Mouse (Mus musculus) kidney, embryonic 15.5 days (tissue): ENCODE results near the gene Grm8. TPM values are rescaled to one million over a fixed set of nuclear protein-coding genes. Genes with fewer than 3 reads are reported as not detected.
"Not testable (repeated sequence)": the region's sequence is repeated elsewhere in the genome, so short reads cannot be mapped to it uniquely, and the experiment has no call there.

Experiments used
- ATAC-seq: fragments of 200-750 bp; cut with Nextera tagmentation; replicated peaks from 2 replicates; pipeline ENCODE4 v1.8.0; 2017; ENCODE audit warnings: moderate TSS enrichment; ENCODE audit not compliant: low FRiP score
- H3K27ac ChIP-seq: fragments of 300-500 bp; sonication (generic); 2 replicates; pipeline ENCODE4 v1.5.1; 2015; ENCODE audit warnings: mild to moderate bottlenecking, inconsistent platforms
- H3K27me3 ChIP-seq: fragments of 300-500 bp; sonication (generic); 2 replicates; pipeline ENCODE4 v1.6.1; 2015; ENCODE audit warnings: inconsistent platforms
- H3K36me3 ChIP-seq: fragments of 300-500 bp; sonication (generic); 2 replicates; pipeline ENCODE4 v1.6.1; 2015; ENCODE audit warnings: inconsistent platforms
- H3K4me1 ChIP-seq: fragments of 300-500 bp; sonication (generic); 2 replicates; pipeline ENCODE4 v1.6.1; 2015; ENCODE audit warnings: inconsistent platforms
- H3K4me2 ChIP-seq: fragments of 300-500 bp; sonication (generic); 2 replicates; pipeline ENCODE4 v1.6.1; 2015; ENCODE audit warnings: moderate library complexity, mild to moderate bottlenecking, inconsistent platforms
- H3K4me3 ChIP-seq: fragments of 300-500 bp; sonication (generic); replicated peaks from 2 replicates; pipeline ENCODE4 v1.5.1; 2015; ENCODE audit warnings: mild to moderate bottlenecking, inconsistent platforms
- H3K9ac ChIP-seq: fragments of 300-500 bp; sonication (generic); 2 replicates; pipeline ENCODE4 v1.6.1; 2015; ENCODE audit warnings: mild to moderate bottlenecking, inconsistent platforms
- H3K9me3 ChIP-seq: fragments of 300-500 bp; sonication (generic); replicated peaks from 2 replicates; pipeline ENCODE4 v1.6.1; 2016; ENCODE audit warnings: inconsistent platforms
- WGBS: fragments of 180-500 bp; shearing (Covaris S2); methylation state at CpG from one replicate; pipeline ENCODE4 v1.1.7; 2015; ENCODE audit warnings: mixed read lengths; 5-methylcytosine and 5-hydroxymethylcytosine counted together
- polyA plus RNA-seq: library from polyadenylated mRNA; unstranded; fragments of >200 nt; fragmentation: Nextera tagmentation; extraction: Ambion mirVana; gene quantifications from 2 replicates; pipeline ENCODE4 v1.2.1, GENCODE M21; 2015

The Grm8 gene
- polyA plus RNA-seq, 1 experiment from 2014 or later: 0.45 TPM

DNA sequence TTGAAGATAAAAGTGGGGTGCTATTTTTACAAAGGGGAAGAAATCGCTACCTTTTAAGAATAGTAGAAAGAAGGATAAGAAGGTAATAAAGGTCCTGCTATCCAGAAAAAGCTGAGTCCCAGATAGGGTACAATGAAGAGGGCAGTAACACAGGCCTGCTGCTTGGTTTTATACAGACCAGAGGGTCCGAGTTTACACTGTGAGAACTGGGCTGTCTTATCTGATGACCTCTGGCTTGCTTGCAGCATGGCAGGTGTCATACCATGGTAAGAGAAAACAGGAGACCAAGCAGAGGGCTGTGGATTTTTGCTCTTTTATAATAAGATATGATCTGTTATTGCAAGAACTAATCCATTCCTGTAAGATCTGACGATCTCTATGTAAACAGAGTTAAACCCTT is 206.9 kb downstream of the Grm8 start:
- WGBS: 66% methylated on average over 3 of the region's 3 CpGs
- Histone ChIP-seq H3K9me3 (no peaks in the 10 kb centered on the region), H3K4me3 (no peak overlapping the region), H3K27me3 (no peaks in the 10 kb centered on the region), H3K9ac (no peak overlapping the region), H3K4me2 (no peak overlapping the region), H3K36me3 (no peaks in the 10 kb centered on the region), H3K27ac (no peak overlapping the region), H3K4me1 (no peaks in the 10 kb centered on the region)
- ATAC-seq: no peak

DNA sequence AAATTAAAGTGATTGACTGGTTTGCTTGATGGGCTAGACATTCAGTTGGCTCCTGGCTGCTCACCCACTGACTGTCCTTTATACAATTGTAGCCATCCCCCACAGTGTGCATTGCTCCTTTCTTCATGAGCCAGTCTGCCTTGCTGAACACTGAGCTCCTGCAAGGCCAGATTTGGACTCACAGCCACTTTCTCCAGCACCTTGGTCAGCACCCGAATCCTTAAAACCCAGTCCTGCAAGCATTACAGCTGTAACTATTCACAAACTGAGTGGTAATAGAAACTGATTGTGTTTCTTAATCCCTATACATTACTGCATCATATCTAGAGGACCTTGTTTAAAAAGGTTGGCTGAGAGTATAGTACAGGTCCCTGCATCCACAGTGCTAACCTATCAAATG is 221.7 kb downstream of the Grm8 start:
- ATAC-seq: no peak
- Histone ChIP-seq H3K27ac (no peak overlapping the region), H3K4me1 (no peaks in the 10 kb centered on the region), H3K4me2 (no peak overlapping the region), H3K9ac (no peak overlapping the region), H3K27me3 (no peaks in the 10 kb centered on the region), H3K4me3 (no peak overlapping the region), H3K36me3 (no peaks in the 10 kb centered on the region), H3K9me3 (no peaks in the 10 kb centered on the region; the same call in 1 of the 2 replicates)
- WGBS: 70% methylated on average over 1 of the region's 1 CpGs

DNA sequence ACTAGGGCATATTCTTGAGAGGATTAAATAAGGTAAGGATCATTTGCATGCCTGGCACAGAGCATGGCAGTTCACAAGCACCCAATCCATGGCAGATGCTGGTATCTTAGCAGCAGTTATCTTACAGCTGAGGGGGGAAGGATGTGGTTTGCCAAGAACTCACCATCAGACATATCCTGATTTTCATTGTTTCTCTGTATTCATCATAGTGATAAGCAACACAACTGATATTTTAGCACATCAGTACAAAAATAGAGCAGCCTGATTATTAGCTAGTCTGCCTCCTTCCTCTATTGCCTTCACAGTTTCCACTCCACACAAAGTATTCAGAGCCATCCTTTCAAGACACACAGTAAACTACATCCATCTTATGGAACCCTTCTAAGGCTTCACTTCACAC is 230.6 kb downstream of the Grm8 start:
- H3K36me3 ChIP-seq: no peaks in the 10 kb centered on the region
- ATAC-seq: no peak
- no peaks in the 10 kb centered on the region for H3K4me1 ChIP-seq
- no peak overlapping the region for H3K4me3 ChIP-seq
- no peaks in the 10 kb centered on the region for H3K9me3 ChIP-seq
- H3K4me2 ChIP-seq: no peak overlapping the region
- H3K9ac ChIP-seq: no peak overlapping the region
- H3K27ac ChIP-seq: no peak overlapping the region
- H3K27me3 ChIP-seq: no peaks in the 10 kb centered on the region

DNA sequence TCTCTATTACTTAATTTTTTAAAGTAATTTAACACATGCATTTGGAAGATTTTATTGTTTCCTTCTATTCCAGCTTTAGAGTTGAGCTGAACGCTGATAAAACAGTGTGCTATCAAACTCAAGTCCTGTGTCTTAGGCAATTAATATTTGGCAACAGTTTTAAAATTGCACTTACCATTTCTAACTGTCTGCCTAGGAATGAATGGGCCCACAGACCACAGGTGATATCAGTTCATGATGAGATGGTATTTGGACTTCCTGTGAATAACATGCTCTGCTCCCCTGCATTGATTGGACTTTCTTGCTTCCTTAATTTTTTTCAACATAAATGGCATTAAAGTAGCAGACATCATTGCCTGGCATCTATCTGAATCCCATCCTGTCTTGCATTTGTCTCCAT is 232.8 kb downstream of the Grm8 start:
- H3K36me3 ChIP-seq: no peaks in the 10 kb centered on the region
- no peak overlapping the region for H3K4me3 ChIP-seq
- H3K4me1 ChIP-seq: no peaks in the 10 kb centered on the region
- no peaks in the 10 kb centered on the region for H3K27me3 ChIP-seq
- no peak overlapping the region for H3K27ac ChIP-seq
- no peaks in the 10 kb centered on the region for H3K9me3 ChIP-seq
- WGBS: 95% methylated on average over 1 of the region's 1 CpGs
- no peak overlapping the region for H3K9ac ChIP-seq
- H3K4me2 ChIP-seq: no peak overlapping the region
- no peak for ATAC-seq

DNA sequence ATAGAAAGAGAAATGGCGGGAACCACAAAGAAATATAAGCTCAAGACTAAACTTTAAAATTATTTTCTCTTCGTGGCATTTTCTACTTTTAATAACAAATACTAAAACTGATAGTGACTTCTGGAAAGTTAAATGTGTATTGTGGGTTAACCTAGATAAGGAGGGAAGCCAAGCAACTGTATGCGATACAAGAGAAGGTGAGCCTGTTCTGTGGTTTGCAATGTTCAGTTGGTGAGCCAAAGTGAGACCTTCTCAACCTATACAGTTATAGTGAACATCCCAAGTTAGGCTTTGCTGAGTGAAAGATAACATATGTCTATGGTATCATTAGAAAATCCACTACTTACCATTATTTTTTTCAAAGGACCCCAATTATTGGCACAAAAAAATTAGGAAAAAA is 233.6 kb downstream of the Grm8 start:
- 84% methylated on average over 3 of the region's 3 CpGs for WGBS
- Histone ChIP-seq H3K9ac (no peak overlapping the region), H3K27ac (no peak overlapping the region), H3K4me3 (no peak overlapping the region), H3K4me1 (no peaks in the 10 kb centered on the region), H3K36me3 (no peaks in the 10 kb centered on the region), H3K9me3 (no peaks in the 10 kb centered on the region), H3K4me2 (no peak overlapping the region), H3K27me3 (no peaks in the 10 kb centered on the region)
- ATAC-seq: no peak

DNA sequence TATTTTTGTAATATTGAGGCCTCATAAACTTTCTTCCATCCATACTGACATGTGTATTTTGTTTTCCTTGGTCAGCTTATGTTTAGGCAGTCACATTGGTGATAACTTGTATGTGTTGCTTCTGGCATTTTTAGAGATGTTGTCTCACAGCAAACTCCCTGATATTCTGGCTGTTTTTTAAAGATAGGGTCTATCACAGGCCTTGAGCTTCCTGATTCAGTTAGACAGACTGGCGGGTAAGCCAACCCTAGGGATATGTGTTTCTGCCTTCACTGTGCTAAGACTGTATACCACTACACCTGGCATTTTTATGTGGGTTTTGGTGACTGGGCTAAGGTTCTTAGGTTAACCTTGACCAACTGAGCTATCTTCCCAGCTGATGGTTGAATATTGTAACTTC is 239.8 kb downstream of the Grm8 start:
- Histone ChIP-seq H3K36me3 (no peaks in the 10 kb centered on the region), H3K4me3 (no peak overlapping the region), H3K9ac (no peak overlapping the region), H3K4me2 (no peak overlapping the region), H3K4me1 (no peaks in the 10 kb centered on the region), H3K27ac (no peak overlapping the region), H3K9me3 (no peaks in the 10 kb centered on the region), H3K27me3 (no peaks in the 10 kb centered on the region)
- ATAC-seq: no peak
- WGBS: 88% methylated on average over 1 of the region's 1 CpGs

GRCm38 (mm10) chr6:27892886-27893285 is 242.1 kb downstream of the Grm8 start:
- no peak for ATAC-seq
- 71% methylated on average over 1 of the region's 1 CpGs for WGBS

DNA sequence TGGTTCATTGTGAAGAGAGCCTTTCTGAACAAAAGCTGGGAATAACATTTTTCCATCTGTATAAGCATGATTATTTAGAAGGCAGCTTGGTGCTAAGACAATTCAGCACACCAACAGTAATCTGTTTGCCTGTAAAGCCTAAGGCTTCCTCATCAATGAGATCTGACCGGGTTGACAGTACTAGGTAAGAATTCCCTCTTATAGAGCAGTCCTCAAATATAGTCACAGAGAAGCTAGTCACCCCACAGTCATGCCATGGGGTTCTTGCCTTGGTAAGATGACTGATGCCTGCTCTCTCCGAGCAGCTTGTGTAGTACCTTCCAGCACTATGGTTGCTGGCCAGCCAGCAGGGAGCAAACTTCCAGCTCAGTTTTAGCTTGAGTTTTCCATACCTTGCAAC is 246.6 kb downstream of the Grm8 start:
- H3K4me3 ChIP-seq: no peak overlapping the region
- H3K9ac ChIP-seq: no peak overlapping the region
- H3K27ac ChIP-seq: no peak overlapping the region
- H3K4me2 ChIP-seq: no peak overlapping the region
- no peaks in the 10 kb centered on the region for H3K36me3 ChIP-seq
- no peaks in the 10 kb centered on the region for H3K27me3 ChIP-seq
- no peaks in the 10 kb centered on the region for H3K4me1 ChIP-seq
- H3K9me3 ChIP-seq: no peaks in the 10 kb centered on the region
- no peak for ATAC-seq
- 89% methylated on average over 2 of the region's 2 CpGs for WGBS

More at GRCm38 (mm10) chr6:27892886-27893285, 242.1 kb downstream of the Grm8 start:
- Histone ChIP-seq H3K27me3 (no peaks in the 10 kb centered on the region), H3K9ac (no peak overlapping the region), H3K36me3 (no peaks in the 10 kb centered on the region), H3K9me3 (no peaks in the 10 kb centered on the region), H3K4me3 (no peak overlapping the region), H3K4me1 (no peaks in the 10 kb centered on the region), H3K4me2 (no peak overlapping the region), H3K27ac (no peak overlapping the region)

GRCm38 (mm10) chr6:27887922-27888321 is 247.1 kb downstream of the Grm8 start:
- Histone ChIP-seq H3K4me3 (no peak overlapping the region), H3K4me2 (no peak overlapping the region), H3K9me3 (no peaks in the 10 kb centered on the region), H3K36me3 (no peaks in the 10 kb centered on the region), H3K27me3 (no peaks in the 10 kb centered on the region), H3K9ac (no peak overlapping the region), H3K4me1 (no peaks in the 10 kb centered on the region), H3K27ac (no peak overlapping the region)
- WGBS: 88% methylated on average over 1 of the region's 1 CpGs
- no peak; the same call in 1 of the 2 replicates for ATAC-seq

GRCm38 (mm10) chr6:27885786-27886185 is 249.2 kb downstream of the Grm8 start:
- no peaks in the 10 kb centered on the region for H3K4me1 ChIP-seq
- H3K27ac ChIP-seq: no peak overlapping the region
- no peak for ATAC-seq
- H3K9me3 ChIP-seq: no peaks in the 10 kb centered on the region
- no peak overlapping the region for H3K4me2 ChIP-seq
- no peak overlapping the region for H3K9ac ChIP-seq
- H3K27me3 ChIP-seq: no peaks in the 10 kb centered on the region
- H3K4me3 ChIP-seq: no peak overlapping the region
- 73% methylated on average over 1 of the region's 1 CpGs for WGBS
- no peaks in the 10 kb centered on the region for H3K36me3 ChIP-seq

GRCm38 (mm10) chr6:27849644-27850043 is 285.3 kb downstream of the Grm8 start:
- H3K4me1 ChIP-seq: no peaks in the 10 kb centered on the region
- no peaks in the 10 kb centered on the region for H3K36me3 ChIP-seq
- no peak overlapping the region for H3K4me2 ChIP-seq
- no peak overlapping the region for H3K4me3 ChIP-seq
- H3K27me3 ChIP-seq: no peaks in the 10 kb centered on the region
- H3K9me3 ChIP-seq: no peaks in the 10 kb centered on the region
- no peak overlapping the region for H3K9ac ChIP-seq
- no peak overlapping the region for H3K27ac ChIP-seq
- no peak for ATAC-seq
- 80% methylated on average over 1 of the region's 1 CpGs for WGBS

DNA sequence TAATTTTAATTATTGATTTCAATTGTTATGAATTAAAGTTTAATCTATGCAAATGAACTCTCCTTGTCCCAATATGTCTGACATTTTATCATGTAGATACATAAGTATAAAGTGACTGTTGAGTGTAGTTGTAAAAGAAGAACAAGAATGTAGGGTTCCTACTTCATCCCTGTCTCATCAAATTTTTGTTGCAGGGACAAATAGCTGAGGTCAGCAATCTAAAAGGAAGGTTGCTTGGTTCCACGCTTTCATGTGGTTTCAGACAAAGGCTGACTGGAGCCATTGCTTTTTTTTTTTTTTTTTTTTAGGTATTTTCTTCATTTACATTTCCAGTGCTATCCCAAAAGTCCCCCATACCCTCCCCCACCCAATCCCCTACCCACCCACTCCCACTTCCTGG is 298.8 kb downstream of the Grm8 start:
- WGBS: 92% methylated on average over 1 of the region's 1 CpGs
- Histone ChIP-seq H3K9ac (no peak overlapping the region), H3K27ac (no peak overlapping the region), H3K27me3 (no peaks in the 10 kb centered on the region), H3K36me3 (no peaks in the 10 kb centered on the region), H3K4me1 (no peaks in the 10 kb centered on the region), H3K4me3 (no peak overlapping the region), H3K9me3 (no peaks in the 10 kb centered on the region), H3K4me2 (no peak overlapping the region)
- ATAC-seq: no peak

DNA sequence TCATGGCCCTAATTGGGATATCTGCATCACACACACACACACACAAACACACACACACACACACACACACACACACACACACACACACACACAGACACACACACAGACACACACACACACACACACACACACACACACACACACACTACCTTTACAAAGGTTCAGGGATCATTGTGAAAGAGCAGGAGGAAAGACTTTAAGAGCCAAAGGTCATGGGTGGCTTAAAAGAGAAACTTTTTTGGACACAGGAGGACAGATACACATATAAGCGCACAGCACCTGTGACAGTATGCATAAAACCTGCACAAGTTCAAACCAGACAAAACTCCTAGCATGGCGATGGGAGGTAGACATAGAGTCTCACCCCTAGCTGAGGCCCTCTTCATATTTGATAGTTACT is 315.2 kb downstream of the Grm8 start:
- WGBS: 87% methylated on average over 2 of the region's 2 CpGs
- ATAC-seq, H3K27me3 ChIP-seq, H3K4me1 ChIP-seq, H3K27ac ChIP-seq, H3K4me3 ChIP-seq, H3K4me2 ChIP-seq, H3K9ac ChIP-seq, H3K9me3 ChIP-seq, H3K36me3 ChIP-seq: not testable (repeated sequence)
